Mouse (Mus musculus): Measurements from ENCODE around the gene Vmn1r26. TPM values are rescaled to one million over a fixed set of nuclear protein-coding genes. Genes with fewer than 3 reads are reported as not detected.
"Not testable (repeated sequence)": the region's sequence is repeated elsewhere in the genome, so short reads cannot be mapped to it uniquely, and the experiment has no call there.

The Vmn1r26 gene
- polyA plus RNA-seq (2015; fragmentation: Nextera tagmentation; extraction: Ambion mirVana) = not detected in 2 replicates

DNA sequence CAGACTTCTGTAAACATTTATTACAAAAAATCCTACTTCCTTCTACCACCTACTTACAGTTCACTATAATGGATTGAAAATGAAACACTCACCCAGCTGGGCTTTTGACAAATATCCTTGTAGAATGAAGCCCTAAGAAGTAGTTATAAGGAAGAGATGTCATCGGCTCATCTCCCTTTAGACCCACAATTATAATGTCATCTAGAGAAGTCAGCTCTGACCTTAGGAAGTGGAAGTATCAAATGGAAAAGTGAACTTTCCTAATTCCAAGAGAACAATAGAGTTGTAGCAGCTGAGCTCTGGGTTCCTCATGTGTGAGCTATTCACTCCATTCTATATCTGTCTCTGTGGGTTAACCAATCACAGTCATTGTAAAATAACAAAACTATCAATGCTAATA is at the start of gene Vmn1r26:
Gene Vmn1r26 (minus strand): TSS at position 101 of the 400 bp plus-strand sequence.
- no peak within 1 kb of the TSS for H3K4me3 ChIP-seq (ENCODE audit: low read depth, low read length)
- no peaks in the 10 kb centered on the region for H3K36me3 ChIP-seq (ENCODE audit: control insufficient read depth, insufficient read depth, low read length)
- ATAC-seq (ENCODE audit: low FRiP score, low TSS enrichment) = no peak
- TF ChIP-seq CTCF (IDR thresholded peaks at IDR 0.05; ENCODE audit: low read depth) = no peak
- no peak for TF ChIP-seq EP300 (optimal IDR thresholded peaks at IDR 0.05)
- WGBS = 88% methylated on average over 1 of the region's 1 CpGs
- H3K4me1 ChIP-seq (replicated peaks; ENCODE audit: control insufficient read depth, insufficient read depth) = no peaks in the 10 kb centered on the region
- no peaks in the 10 kb centered on the region for H3K27me3 ChIP-seq (ENCODE audit: control insufficient read depth, insufficient read depth, low read length)
- no peak for DNase-seq (ENCODE audit: low spot score)
- no peak within 1 kb of the TSS for H3K9ac ChIP-seq (ENCODE audit: low read length)
- H3K27ac ChIP-seq (replicated peaks) = no peak within 1 kb of the TSS
- H3K4me2 ChIP-seq (replicated peaks; ENCODE audit: low read depth) = no peak within 1 kb of the TSS
- no peaks in the 10 kb centered on the region for H3K9me3 ChIP-seq (ENCODE audit: control insufficient read depth, low read length)

DNA sequence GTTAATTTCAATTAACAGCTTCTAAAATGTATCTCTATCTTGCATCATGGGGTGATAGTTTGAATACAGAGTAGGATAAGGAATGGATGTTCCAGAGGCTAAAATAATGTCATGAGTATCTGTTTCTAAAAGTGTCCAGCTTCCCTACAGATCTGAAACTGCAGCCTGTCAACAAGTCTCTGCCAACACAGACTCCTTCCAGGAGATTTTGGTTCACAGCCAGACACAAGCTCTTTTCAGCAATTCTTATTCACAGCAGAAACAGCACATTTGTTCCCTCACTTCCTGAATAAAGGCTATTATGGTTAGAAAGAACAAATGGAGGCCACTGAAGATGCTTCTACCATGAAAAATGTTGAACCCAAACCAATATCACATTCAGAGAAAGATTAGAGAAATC is 29.1 kb upstream of the Vmn1r26 start:
- no peak for DNase-seq (ENCODE audit: low spot score)
- H3K4me3 ChIP-seq (ENCODE audit: low read depth, low read length) = no peak overlapping the region
- no peak overlapping the region for H3K9ac ChIP-seq (ENCODE audit: low read length)
- H3K9me3 ChIP-seq (ENCODE audit: control insufficient read depth, low read length) = no peaks in the 10 kb centered on the region
- no peak overlapping the region for H3K27ac ChIP-seq (replicated peaks)
- no peaks in the 10 kb centered on the region for H3K27me3 ChIP-seq (ENCODE audit: control insufficient read depth, insufficient read depth, low read length)
- no peak for TF ChIP-seq CTCF (IDR thresholded peaks at IDR 0.05; ENCODE audit: low read depth)
- no peak for TF ChIP-seq EP300 (optimal IDR thresholded peaks at IDR 0.05)
- ATAC-seq (ENCODE audit: low FRiP score, low TSS enrichment) = no peak
- H3K36me3 ChIP-seq (ENCODE audit: control insufficient read depth, insufficient read depth, low read length) = no peaks in the 10 kb centered on the region
- H3K4me2 ChIP-seq (replicated peaks; ENCODE audit: low read depth) = no peak overlapping the region
- no peaks in the 10 kb centered on the region for H3K4me1 ChIP-seq (replicated peaks; ENCODE audit: control insufficient read depth, insufficient read depth)

DNA sequence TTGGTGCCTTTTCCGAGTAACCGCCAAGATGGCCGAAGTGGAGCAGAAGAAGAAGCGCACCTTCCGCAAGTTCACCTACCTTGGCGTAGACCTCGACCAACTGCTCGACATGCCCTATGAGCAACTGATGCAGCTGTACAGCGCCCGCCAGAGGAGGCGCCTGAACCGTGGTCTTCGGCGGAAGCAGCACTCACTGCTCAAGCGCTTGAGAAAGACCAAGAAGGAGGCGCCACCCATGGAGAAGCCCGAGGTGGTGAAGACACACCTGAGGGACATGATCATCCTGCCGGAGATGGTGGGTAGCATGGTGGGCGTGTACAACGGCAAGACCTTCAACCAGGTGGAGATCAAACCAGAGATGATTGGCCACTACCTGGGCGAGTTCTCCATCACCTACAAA is 2.5 kb upstream of the Vmn1r26 start:
- not testable (repeated sequence) for H3K9me3 ChIP-seq (ENCODE audit: control insufficient read depth, low read length); H3K27ac ChIP-seq (replicated peaks); H3K4me1 ChIP-seq (replicated peaks; ENCODE audit: control insufficient read depth, insufficient read depth); H3K4me3 ChIP-seq (ENCODE audit: low read depth, low read length); DNase-seq (ENCODE audit: low spot score); ATAC-seq (ENCODE audit: low FRiP score, low TSS enrichment); H3K36me3 ChIP-seq (ENCODE audit: control insufficient read depth, insufficient read depth, low read length); H3K9ac ChIP-seq (ENCODE audit: low read length); H3K4me2 ChIP-seq (replicated peaks; ENCODE audit: low read depth); H3K27me3 ChIP-seq (ENCODE audit: control insufficient read depth, insufficient read depth, low read length)
- WGBS = 91% methylated on average over 20 of the region's 21 CpGs

DNA sequence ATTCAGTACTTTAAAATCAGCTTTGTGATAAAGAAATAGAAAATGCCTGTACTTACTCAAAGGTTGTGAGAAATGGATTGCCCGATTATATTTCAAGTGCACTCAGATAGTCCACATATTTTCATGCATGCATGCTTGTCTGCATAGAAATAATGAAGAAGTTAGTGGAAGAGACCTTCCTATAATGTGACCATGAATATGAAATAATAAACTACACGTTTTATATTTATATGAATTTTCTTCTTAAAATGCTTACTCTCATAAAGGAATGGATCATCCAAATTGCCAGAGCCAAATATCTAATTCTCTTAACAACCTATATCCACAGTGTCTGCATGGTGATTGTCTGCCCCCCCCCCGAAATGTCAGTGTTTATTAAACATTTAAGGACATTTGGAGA is 34.2 kb downstream of the Vmn1r26 start, which contains the start of gene Vmn1r25:
Gene Vmn1r25 (minus strand): TSS at position 101 of the 400 bp plus-strand sequence.
- Histone ChIP-seq H3K9ac (ENCODE audit: low read length) (no peak within 1 kb of the TSS), H3K9me3 (ENCODE audit: control insufficient read depth, low read length) (no peaks in the 10 kb centered on the region), H3K27ac (replicated peaks) (no peak within 1 kb of the TSS), H3K36me3 (ENCODE audit: control insufficient read depth, insufficient read depth, low read length) (no peaks in the 10 kb centered on the region), H3K4me1 (replicated peaks; ENCODE audit: control insufficient read depth, insufficient read depth) (no peaks in the 10 kb centered on the region), H3K27me3 (ENCODE audit: control insufficient read depth, insufficient read depth, low read length) (no peaks in the 10 kb centered on the region), H3K4me3 (ENCODE audit: low read depth, low read length) (no peak within 1 kb of the TSS), H3K4me2 (replicated peaks; ENCODE audit: low read depth) (no peak within 1 kb of the TSS)
- WGBS = 61% methylated on average over 3 of the region's 3 CpGs
- TF ChIP-seq EP300 (optimal IDR thresholded peaks at IDR 0.05) = no peak
- no peak for TF ChIP-seq CTCF (IDR thresholded peaks at IDR 0.05; ENCODE audit: low read depth)
- ATAC-seq (ENCODE audit: low FRiP score, low TSS enrichment) = no peak
- DNase-seq (ENCODE audit: low spot score) = no peak

DNA sequence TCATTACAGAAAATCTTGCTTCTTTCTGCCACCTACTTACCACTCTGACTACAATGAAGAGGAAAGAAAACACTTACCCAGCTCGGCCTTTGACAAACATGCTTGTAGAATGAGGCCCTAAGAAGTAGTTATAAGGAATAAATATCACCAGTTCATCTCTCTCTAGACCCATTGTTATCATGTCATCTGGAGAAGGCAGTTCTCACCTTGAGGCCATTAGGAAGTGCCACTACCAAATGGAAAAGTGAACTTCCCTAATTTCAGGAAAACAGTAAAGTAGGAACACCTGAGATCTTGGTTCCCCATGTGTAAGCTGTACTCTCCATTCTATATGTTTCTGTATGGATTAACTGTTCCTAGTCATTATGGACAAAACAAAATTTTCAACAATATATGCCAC is 53.6 kb downstream of the Vmn1r26 start, which contains the start of gene Vmn1r24:
Gene Vmn1r24 (minus strand): TSS at position 101 of the 400 bp plus-strand sequence.
- not testable (repeated sequence) for H3K27me3 ChIP-seq (ENCODE audit: control insufficient read depth, insufficient read depth, low read length); ATAC-seq (ENCODE audit: low FRiP score, low TSS enrichment); H3K27ac ChIP-seq (replicated peaks); H3K36me3 ChIP-seq (ENCODE audit: control insufficient read depth, insufficient read depth, low read length); H3K9ac ChIP-seq (ENCODE audit: low read length); H3K4me1 ChIP-seq (replicated peaks; ENCODE audit: control insufficient read depth, insufficient read depth); H3K4me2 ChIP-seq (replicated peaks; ENCODE audit: low read depth); H3K9me3 ChIP-seq (ENCODE audit: control insufficient read depth, low read length); H3K4me3 ChIP-seq (ENCODE audit: low read depth, low read length); DNase-seq (ENCODE audit: low spot score)
- WGBS = 63% methylated on average over 1 of the region's 1 CpGs

Other genes with a start within 250 kb of the Vmn1r26 start
- gene Vopp1, start 190.0 kb downstream of the Vmn1r26 start, polyA plus RNA-seq (2015; fragmentation: Nextera tagmentation; extraction: Ambion mirVana) = 24.3 and 28.4 TPM in 2 replicates
- not detected in 2 replicates for gene Vmn1r21, start 164.8 kb downstream of the Vmn1r26 start, polyA plus RNA-seq (2015; fragmentation: Nextera tagmentation; extraction: Ambion mirVana)
- gene Vmn1r22, start 107.1 kb downstream of the Vmn1r26 start, polyA plus RNA-seq (2015; fragmentation: Nextera tagmentation; extraction: Ambion mirVana) = not detected in 2 replicates
- gene Vmn1r23, start 88.3 kb downstream of the Vmn1r26 start, polyA plus RNA-seq (2015; fragmentation: Nextera tagmentation; extraction: Ambion mirVana) = not detected in 2 replicates
- gene Vmn1r24, start 53.7 kb downstream of the Vmn1r26 start, polyA plus RNA-seq (2015; fragmentation: Nextera tagmentation; extraction: Ambion mirVana) = not detected in 2 replicates
- gene Vmn1r25, start 34.3 kb downstream of the Vmn1r26 start, polyA plus RNA-seq (2015; fragmentation: Nextera tagmentation; extraction: Ambion mirVana) = not detected in 2 replicates
- not detected in 2 replicates for gene Vmn1r27, start 203.7 kb upstream of the Vmn1r26 start, polyA plus RNA-seq (2015; fragmentation: Nextera tagmentation; extraction: Ambion mirVana)
- not detected in 2 replicates for gene Vmn1r28, start 246.9 kb upstream of the Vmn1r26 start, polyA plus RNA-seq (2015; fragmentation: Nextera tagmentation; extraction: Ambion mirVana)